Mouse (Mus musculus) frontal cortex, adult (tissue): ENCODE data around the gene Sycp2.

Experiments used
- ATAC-seq: cut with Nextera tagmentation; 2 replicates; pipeline ENCODE4 v1.9.2; 2017; ENCODE audit warnings: mild to moderate bottlenecking, moderate library complexity, mixed read lengths; ENCODE audit not compliant: low TSS enrichment

Sycp2 gene

DNA sequence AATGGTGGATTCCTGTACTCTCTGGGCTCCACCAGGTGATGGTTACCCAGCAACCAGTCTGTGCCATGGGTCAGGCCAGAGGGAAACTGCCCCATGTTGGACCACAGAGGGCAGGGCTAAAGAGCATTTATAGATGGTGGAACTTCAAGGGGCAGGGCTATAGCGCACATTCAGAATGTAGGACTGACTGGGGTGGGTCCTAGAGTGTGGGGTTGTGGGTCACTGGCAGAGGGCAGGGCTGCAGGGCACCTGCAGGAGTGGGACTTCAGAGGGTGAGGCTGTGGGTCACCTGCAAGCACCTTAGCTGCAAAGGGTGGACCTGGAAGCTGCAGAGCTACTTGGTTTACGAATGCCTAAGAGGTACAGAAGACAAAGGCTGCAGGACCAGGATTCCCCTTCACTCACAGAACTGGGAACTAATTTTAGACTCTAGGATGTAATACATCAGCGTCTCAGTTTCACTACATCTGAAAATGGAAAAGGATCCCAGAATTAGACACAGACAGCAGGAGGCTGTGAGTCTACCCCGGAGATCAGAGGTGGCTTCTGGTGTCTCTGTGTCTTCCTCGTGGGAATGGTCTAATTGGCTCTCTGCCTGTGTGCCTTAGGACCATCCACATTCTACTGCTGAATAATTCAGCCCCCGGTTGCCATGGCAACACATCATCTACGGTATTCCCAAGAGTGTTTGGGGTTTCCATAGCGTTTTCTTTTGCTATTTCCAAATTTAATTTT is 103.9 kb downstream of the Sycp2 start:
- peak; percentile 51 for ATAC-seq
